Mouse (Mus musculus): ENCODE measurements at regions not wholly inside any gene's neighbourhood (a gene's known extent, or its start where the extent isn't known, plus 50 kb on each side); places are given as distances from the start of the nearest gene placed in this dataset.

DNA sequence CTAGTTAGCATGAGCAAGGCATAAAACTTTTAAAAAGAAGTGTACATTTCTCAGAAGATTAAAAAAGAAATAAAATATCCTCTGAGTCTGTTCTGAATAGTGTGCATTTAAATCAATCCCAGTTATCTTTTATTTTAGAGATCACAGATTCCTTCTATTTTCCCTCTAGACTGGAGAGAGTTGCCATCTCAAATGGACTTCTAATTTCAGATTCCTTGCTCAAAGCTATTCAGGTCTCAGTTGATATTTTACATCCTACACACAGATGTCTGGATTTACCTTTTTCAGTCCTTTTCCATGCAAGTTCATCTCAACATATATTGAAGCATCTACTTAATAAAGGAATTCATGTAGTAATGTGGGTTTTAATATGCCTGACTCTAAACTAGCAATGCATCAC lies 242.5 kb downstream of the Pcdh10 start:
- TF ChIP-seq MAFK (IDR thresholded peaks at IDR 0.05; ENCODE audit: insufficient read depth, low read depth, low read length), result no peak
- no peak for TF ChIP-seq ZNF384 (IDR thresholded peaks at IDR 0.05; ENCODE audit: low read depth, low read length)
- TF ChIP-seq HCFC1 (IDR thresholded peaks at IDR 0.05; ENCODE audit: borderline replicate concordance, insufficient read depth, low read length), result no peak
- TF ChIP-seq CHD2 (IDR thresholded peaks at IDR 0.05; ENCODE audit: low read depth, low read length), result no peak

Measured in ES-E14 (cell line).